Mouse (Mus musculus): ENCODE data around the gene Patl2. TPM values are rescaled to one million over a fixed set of nuclear protein-coding genes. Genes with fewer than 3 reads are reported as not detected.

The Patl2 gene
- polyA plus RNA-seq, 1 experiment from 2014 or later, result 0.10 TPM

- no peak overlapping the region for H3K4me3 ChIP-seq
- 91% methylated on average over 1 of the region's 1 CpGs for WGBS
- H3K36me3 ChIP-seq (replicated peaks), result peaks cover 30% of the 10 kb centered on the region
Observed at GRCm38 (mm10) chr2:122151221-122151620, 34.8 kb downstream of the Patl2 start.

GRCm38 (mm10) chr2:122149716-122150115 is 36.3 kb downstream of the Patl2 start:
- peaks cover 10% of the 10 kb centered on the region; the same call in 1 of the 2 replicates for H3K27me3 ChIP-seq (replicated peaks; ENCODE audit: low read depth, poor library complexity, severe bottlenecking)
- WGBS, result 87% methylated on average over 3 of the region's 3 CpGs
- peaks cover 23% of the 10 kb centered on the region for H3K36me3 ChIP-seq (replicated peaks)
- no peaks in the 10 kb centered on the region for H3K9me3 ChIP-seq
- no peak for DNase-seq (ENCODE audit: low spot score)
- H3K4me3 ChIP-seq, result no peak overlapping the region
- H3K4me1 ChIP-seq, result peaks cover 15% of the 10 kb centered on the region
- H3K27ac ChIP-seq (replicated peaks), result no peak overlapping the region

More at GRCm38 (mm10) chr2:122151221-122151620, 34.8 kb downstream of the Patl2 start:
- H3K27me3 ChIP-seq (replicated peaks; ENCODE audit: low read depth, poor library complexity, severe bottlenecking), result peaks cover 10% of the 10 kb centered on the region; the same call in 1 of the 2 replicates
- no peaks in the 10 kb centered on the region for H3K9me3 ChIP-seq
- DNase-seq (ENCODE audit: low spot score), result no peak
- no peak overlapping the region for H3K27ac ChIP-seq (replicated peaks)
- peaks cover 15% of the 10 kb centered on the region for H3K4me1 ChIP-seq

GRCm38 (mm10) chr2:122149316-122149715 is 36.7 kb downstream of the Patl2 start:
- H3K27me3 ChIP-seq (replicated peaks; ENCODE audit: low read depth, poor library complexity, severe bottlenecking), result peaks cover 10% of the 10 kb centered on the region; the same call in 1 of the 2 replicates
- H3K36me3 ChIP-seq (replicated peaks), result peaks cover 19% of the 10 kb centered on the region
- H3K4me1 ChIP-seq, result peaks cover 15% of the 10 kb centered on the region
- DNase-seq (ENCODE audit: low spot score), result no peak
- H3K27ac ChIP-seq (replicated peaks), result no peak overlapping the region
- no peak overlapping the region for H3K4me3 ChIP-seq
- no peaks in the 10 kb centered on the region for H3K9me3 ChIP-seq
- WGBS, result 84% methylated on average over 6 of the region's 6 CpGs

GRCm38 (mm10) chr2:122148242-122148917 is 37.6 kb downstream of the Patl2 start:
- no peak for DNase-seq (ENCODE audit: low spot score)
- H3K4me3 ChIP-seq, result peak overlapping the region; percentile 83
- peaks cover 10% of the 10 kb centered on the region; the same call in 1 of the 2 replicates for H3K27me3 ChIP-seq (replicated peaks; ENCODE audit: low read depth, poor library complexity, severe bottlenecking)
- peak overlapping the region; percentile 87 for H3K27ac ChIP-seq (replicated peaks)
- H3K36me3 ChIP-seq (replicated peaks), result peaks cover 16% of the 10 kb centered on the region; the same call in 1 of the 2 replicates
- WGBS, result 40% methylated on average over 18 of the region's 18 CpGs
- H3K4me1 ChIP-seq, result peaks cover 15% of the 10 kb centered on the region
- no peaks in the 10 kb centered on the region for H3K9me3 ChIP-seq

GRCm38 (mm10) chr2:122147508-122148241 is 38.3 kb downstream of the Patl2 start, which contains the start of gene B2m:
B2m (plus strand) TSS chr2:122147686.
- H3K4me3 ChIP-seq, result peak within 1 kb of the TSS; percentile 83
- peak within 1 kb of the TSS; percentile 87 for H3K27ac ChIP-seq (replicated peaks)
- peaks cover 16% of the 10 kb centered on the region; the same call in 1 of the 2 replicates for H3K36me3 ChIP-seq (replicated peaks)
- under 1% methylated on average over 40 of the region's 40 CpGs for WGBS
- peaks cover 10% of the 10 kb centered on the region; the same call in 1 of the 2 replicates for H3K27me3 ChIP-seq (replicated peaks; ENCODE audit: low read depth, poor library complexity, severe bottlenecking)
- H3K4me1 ChIP-seq, result peaks cover 15% of the 10 kb centered on the region
- DNase-seq (ENCODE audit: low spot score), result peak; percentile 93
- H3K9me3 ChIP-seq, result no peaks in the 10 kb centered on the region

DNA sequence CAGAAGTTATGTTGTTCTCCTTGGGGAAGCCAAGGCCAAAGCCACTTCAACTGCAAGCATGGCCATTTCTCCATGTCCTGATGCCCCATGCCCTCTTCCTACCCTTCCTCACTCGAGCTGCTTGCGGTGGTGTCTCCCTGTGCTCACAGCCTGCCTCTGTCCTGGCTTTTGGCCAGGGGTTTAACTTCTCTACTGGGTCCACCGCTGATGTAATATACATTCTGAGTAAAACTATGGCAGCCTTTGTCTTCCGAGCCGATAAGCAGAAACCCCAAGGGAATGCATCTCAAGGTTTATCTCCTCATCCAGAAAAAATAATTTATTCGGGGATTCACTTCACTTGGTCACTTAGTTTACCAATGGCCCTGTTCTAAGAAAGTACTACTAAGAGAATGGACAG is 39.3 kb downstream of the Patl2 start:
- Histone ChIP-seq H3K27ac (replicated peaks) (no peak overlapping the region), H3K9me3 (no peaks in the 10 kb centered on the region), H3K4me1 (peaks cover 15% of the 10 kb centered on the region), H3K4me3 (no peak overlapping the region; the same call in 1 of the 2 replicates), H3K36me3 (replicated peaks) (peaks cover 8% of the 10 kb centered on the region; the same call in 1 of the 2 replicates), H3K27me3 (replicated peaks; ENCODE audit: low read depth, poor library complexity, severe bottlenecking) (peaks cover 10% of the 10 kb centered on the region; the same call in 1 of the 2 replicates)
- 83% methylated on average over 6 of the region's 6 CpGs for WGBS
- no peak for DNase-seq (ENCODE audit: low spot score)

DNA sequence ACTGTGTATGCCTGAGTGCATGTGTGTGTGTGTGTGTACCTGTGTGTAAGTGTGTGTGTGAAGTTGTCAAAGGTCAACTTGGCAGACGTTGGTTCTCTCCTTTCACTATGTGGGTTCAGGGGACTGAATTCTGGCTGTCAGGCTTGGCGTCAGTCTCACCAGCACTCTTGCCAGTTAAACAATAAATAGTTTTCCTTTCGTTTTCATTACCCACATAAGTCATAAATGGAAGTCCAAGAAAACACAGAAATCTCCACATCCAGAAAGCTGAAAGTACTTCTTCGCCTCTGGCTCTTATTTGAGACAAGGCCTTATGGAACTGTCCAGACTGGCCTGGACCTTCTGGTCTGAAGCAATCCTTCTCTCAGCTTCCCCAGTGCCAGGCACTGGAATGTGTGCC is 40.2 kb downstream of the Patl2 start:
- Histone ChIP-seq H3K9me3 (no peaks in the 10 kb centered on the region), H3K27me3 (replicated peaks; ENCODE audit: low read depth, poor library complexity, severe bottlenecking) (peaks cover 10% of the 10 kb centered on the region; the same call in 1 of the 2 replicates), H3K36me3 (replicated peaks) (no peaks in the 10 kb centered on the region), H3K27ac (replicated peaks) (no peak overlapping the region), H3K4me1 (peaks cover 15% of the 10 kb centered on the region), H3K4me3 (no peak overlapping the region)
- 72% methylated on average over 4 of the region's 4 CpGs for WGBS
- no peak for DNase-seq (ENCODE audit: low spot score)

DNA sequence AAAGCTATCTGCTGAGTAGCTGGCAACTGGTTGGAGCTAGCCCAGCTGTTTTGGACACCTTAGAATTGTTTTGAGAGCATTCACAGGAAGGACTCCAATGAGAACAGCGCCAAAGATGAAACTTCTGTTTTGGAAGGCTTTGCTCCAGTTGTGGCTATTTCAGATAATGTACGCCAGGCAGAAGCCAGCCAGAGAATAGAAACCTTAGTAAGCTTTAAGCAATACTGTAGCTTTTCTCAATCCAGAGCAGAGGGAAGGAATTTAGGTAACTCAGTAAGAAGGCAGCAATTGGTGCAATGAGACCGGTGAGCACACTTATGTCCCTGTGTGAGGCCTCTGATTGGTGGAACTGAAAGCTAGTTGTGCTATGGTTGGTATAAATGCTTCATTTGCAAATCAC is 42.9 kb downstream of the Patl2 start:
- no peaks in the 10 kb centered on the region for H3K27me3 ChIP-seq (replicated peaks; ENCODE audit: low read depth, poor library complexity, severe bottlenecking)
- H3K4me3 ChIP-seq, result no peak overlapping the region
- no peaks in the 10 kb centered on the region for H3K9me3 ChIP-seq
- H3K27ac ChIP-seq (replicated peaks), result no peak overlapping the region
- peaks cover 7% of the 10 kb centered on the region for H3K4me1 ChIP-seq
- no peaks in the 10 kb centered on the region for H3K36me3 ChIP-seq (replicated peaks)
- DNase-seq (ENCODE audit: low spot score), result no peak
- WGBS, result 87% methylated on average over 3 of the region's 3 CpGs

GRCm38 (mm10) chr2:122141332-122141967 is 44.5 kb downstream of the Patl2 start:
- no peaks in the 10 kb centered on the region for H3K27me3 ChIP-seq (replicated peaks; ENCODE audit: low read depth, poor library complexity, severe bottlenecking)
- no peaks in the 10 kb centered on the region for H3K4me1 ChIP-seq
- no peak for DNase-seq (ENCODE audit: low spot score)
- 79% methylated on average over 5 of the region's 5 CpGs for WGBS
- no peaks in the 10 kb centered on the region for H3K9me3 ChIP-seq
- no peak overlapping the region for H3K4me3 ChIP-seq
- H3K27ac ChIP-seq (replicated peaks), result no peak overlapping the region
- H3K36me3 ChIP-seq (replicated peaks), result no peaks in the 10 kb centered on the region

- Histone ChIP-seq H3K27ac (replicated peaks) (no peak overlapping the region), H3K27me3 (replicated peaks; ENCODE audit: low read depth, poor library complexity, severe bottlenecking) (no peaks in the 10 kb centered on the region), H3K9me3 (no peaks in the 10 kb centered on the region), H3K4me3 (no peak overlapping the region), H3K36me3 (replicated peaks) (no peaks in the 10 kb centered on the region), H3K4me1 (no peaks in the 10 kb centered on the region)
- WGBS, result 82% methylated on average over 2 of the region's 2 CpGs
- no peak for DNase-seq (ENCODE audit: low spot score)
Observed at GRCm38 (mm10) chr2:122140815-122141214, 45.2 kb downstream of the Patl2 start.

DNA sequence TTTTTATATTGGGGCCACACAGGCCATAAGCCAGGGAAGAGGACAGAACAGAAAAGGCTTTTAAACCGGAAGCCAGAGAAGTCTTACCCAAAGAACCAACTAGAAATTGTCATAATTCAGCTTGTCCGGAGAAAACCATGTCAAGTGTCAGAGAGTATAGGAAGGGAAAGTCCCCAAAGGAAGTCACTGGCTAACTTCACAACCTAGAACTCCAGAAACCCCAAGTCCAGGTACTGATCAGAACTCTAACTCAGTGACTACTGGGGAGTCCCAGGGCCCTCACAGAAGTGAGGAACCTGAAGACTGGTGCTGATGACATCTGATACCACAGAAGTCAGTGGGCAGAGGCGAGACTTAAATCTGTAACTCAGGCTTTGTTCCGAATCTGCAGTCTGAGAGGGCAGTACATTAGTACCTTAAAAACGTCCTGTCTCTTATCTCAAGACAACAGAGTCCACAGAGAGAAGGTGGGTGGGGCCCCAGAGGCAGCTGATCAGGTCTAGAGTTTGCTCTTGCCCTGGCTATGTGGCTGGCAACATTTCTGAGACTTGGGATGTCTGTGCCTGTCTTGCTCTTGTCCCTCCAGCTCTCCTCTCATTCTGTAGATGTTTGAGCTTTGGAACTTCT is 48.0 kb downstream of the Patl2 start:
- H3K9me3 ChIP-seq, result no peaks in the 10 kb centered on the region
- no peak for DNase-seq (ENCODE audit: low spot score)
- H3K27me3 ChIP-seq (replicated peaks; ENCODE audit: low read depth, poor library complexity, severe bottlenecking), result no peaks in the 10 kb centered on the region
- no peaks in the 10 kb centered on the region for H3K36me3 ChIP-seq (replicated peaks)
- 61% methylated on average over 5 of the region's 5 CpGs for WGBS
- no peak overlapping the region for H3K4me3 ChIP-seq
- no peaks in the 10 kb centered on the region for H3K4me1 ChIP-seq
- no peak overlapping the region for H3K27ac ChIP-seq (replicated peaks)

DNA sequence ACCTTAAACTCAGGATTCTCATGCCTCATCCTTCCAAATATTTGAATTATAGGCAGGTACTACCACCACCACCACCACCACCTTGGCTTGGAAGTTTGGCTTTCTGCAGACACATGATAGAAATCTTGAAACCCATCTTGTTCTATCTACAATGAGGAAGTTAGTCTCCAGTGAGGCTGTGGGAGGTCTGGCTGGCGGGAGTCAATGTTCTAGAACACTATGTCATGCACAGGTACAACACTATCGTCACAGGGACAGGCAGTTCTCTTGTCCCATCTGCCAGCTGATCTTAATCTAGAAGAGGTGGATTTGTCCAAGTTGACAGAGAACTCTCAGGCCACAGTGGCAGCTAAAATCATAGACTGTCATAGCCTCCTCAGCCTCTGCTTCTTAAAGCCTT is 53.4 kb downstream of the Patl2 start:
- Histone ChIP-seq H3K27ac (replicated peaks) (no peak overlapping the region), H3K36me3 (replicated peaks) (no peaks in the 10 kb centered on the region), H3K27me3 (replicated peaks; ENCODE audit: low read depth, poor library complexity, severe bottlenecking) (no peaks in the 10 kb centered on the region), H3K9me3 (no peaks in the 10 kb centered on the region), H3K4me3 (no peak overlapping the region), H3K4me1 (peaks cover under 1% of the 10 kb centered on the region; the same call in 1 of the 2 replicates)
- 82% methylated on average over 2 of the region's 2 CpGs for WGBS
- no peak for DNase-seq (ENCODE audit: low spot score)
